Mouse (Mus musculus) adrenal gland, postnatal 36 days (tissue): ENCODE results near the gene Mgat4d. TPM values are rescaled to one million over a fixed set of nuclear protein-coding genes. Genes with fewer than 3 reads are reported as not detected.

Experiments used
- total RNA-seq, 2 experiments: library from RNA; stranded (reverse); gene quantifications; 2 replicates each; pipeline ENCODE4 v1.2.3; 2021

The Mgat4d gene
- total RNA-seq, 2 experiments from 2014 or later, result not detected

Other genes starting within 250 kb of the Mgat4d start
- gene Tbc1d9, start 183.1 kb upstream of the Mgat4d start, total RNA-seq, result 10 to 100 TPM in 1 of 2 experiments, 1 to 10 TPM in 1; 5.9 to 10.5 TPM
- gene Gm10645, start 182.3 kb upstream of the Mgat4d start, total RNA-seq, result under 1 TPM; 0.36 to 0.43 TPM
- gene Ucp1, start 58.1 kb upstream of the Mgat4d start, total RNA-seq, result 100 to 1,000 TPM; 518 to 847 TPM
- gene Elmod2, start 16.0 kb upstream of the Mgat4d start, total RNA-seq, result 10 to 100 TPM; 22.4 to 25.4 TPM
- under 1 TPM in 1 of 2 experiments, not detected in 1; 0.13 TPM for gene Clgn, start 41.4 kb downstream of the Mgat4d start, total RNA-seq
- gene Scoc, start 109.9 kb downstream of the Mgat4d start, total RNA-seq, result 10 to 100 TPM; 75.2 to 83.3 TPM
- not detected for gene Olfr370, start 187.3 kb downstream of the Mgat4d start, total RNA-seq
- gene Ndufb7, start 218.2 kb downstream of the Mgat4d start, total RNA-seq, result 100 to 1,000 TPM; 218 to 228 TPM